Mouse (Mus musculus): ENCODE measurements around the gene Setd7.

DNA sequence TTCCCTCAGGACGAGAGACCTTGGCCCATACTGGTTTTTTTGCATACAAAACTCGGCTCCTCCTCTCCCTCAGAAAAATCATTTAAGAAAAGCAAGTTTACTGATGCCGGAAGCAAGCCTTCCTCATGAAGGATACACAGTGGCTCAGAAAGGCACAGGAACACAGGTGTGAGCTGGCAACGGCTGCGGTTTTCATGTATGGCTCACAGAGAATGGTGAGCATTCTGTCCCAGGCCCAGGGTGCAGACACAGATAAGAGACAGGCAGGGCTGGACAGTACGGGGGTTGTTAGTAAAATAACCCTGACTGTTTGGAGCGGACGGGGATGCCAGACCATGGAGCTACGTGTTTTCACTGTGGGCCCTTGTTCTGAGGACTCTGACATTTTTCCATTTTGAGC, 6.6 kb downstream of the Setd7 start:
- TF ChIP-seq CTCF (conservative IDR thresholded peaks at IDR 0.05; ENCODE audit: insufficient read depth, insufficient read length, low read depth, low read length) (no peak), POLR2A (IDR thresholded peaks at IDR 0.05; ENCODE audit: low read depth, low read length) (no peak)

Measured in kidney, adult 2 months (tissue).